Mouse (Mus musculus): ENCODE results near the gene Insig1. TPM values are rescaled to one million over a fixed set of nuclear protein-coding genes. Genes with fewer than 3 reads are reported as not detected.

The Insig1 gene
- polyA plus RNA-seq, 1 experiment from 2014 or later = 222 TPM

DNA sequence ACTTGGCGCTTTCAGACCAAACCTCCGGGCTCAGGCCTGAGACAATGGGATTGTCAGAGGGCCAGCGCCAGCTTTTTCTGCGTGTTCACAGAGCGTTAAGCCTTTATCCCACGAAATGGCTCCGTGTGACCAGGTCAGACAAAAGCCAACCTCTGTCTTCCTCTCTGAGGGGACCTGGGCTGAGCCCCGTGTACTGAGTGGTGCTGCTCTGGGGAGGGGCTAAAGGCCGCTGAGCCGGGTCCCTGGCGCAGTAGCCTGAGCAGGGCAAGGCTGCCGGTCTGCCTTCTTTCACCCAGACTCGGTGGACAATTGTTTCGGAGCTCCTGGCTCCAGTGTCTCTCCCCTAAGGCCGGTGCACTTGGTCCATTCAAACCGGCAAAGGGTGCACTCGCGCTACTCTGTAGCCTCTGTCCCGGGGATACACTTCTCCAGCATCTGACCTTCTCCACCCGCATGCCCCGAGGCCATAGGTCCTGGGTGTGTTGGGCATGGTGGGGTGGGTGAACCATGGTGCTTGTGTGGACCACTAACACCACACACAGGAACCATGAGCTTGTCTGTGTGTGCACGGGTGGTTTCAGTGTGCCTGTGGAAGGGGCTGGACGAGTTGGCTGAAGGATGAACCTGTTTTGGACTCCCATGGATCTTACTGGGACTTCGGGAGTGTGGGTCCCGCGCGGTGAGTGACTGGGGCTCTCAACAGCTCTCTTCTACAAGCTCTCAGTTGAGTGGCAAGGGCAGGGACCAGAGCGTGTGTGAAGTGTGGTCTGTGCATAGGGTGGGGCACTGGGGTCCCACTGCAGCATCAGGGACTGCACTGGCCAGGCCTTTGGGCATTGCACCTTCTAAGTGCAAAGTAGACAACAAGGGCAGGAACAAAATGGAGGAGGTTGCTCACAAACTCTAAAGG lies 53.4 kb downstream of the Insig1 start:
- no peak overlapping the region for H3K27ac ChIP-seq
- H3K27me3 ChIP-seq (replicated peaks) = peaks cover 86% of the 10 kb centered on the region
- no peak overlapping the region for H3K4me3 ChIP-seq (replicated peaks)
- no peak for ATAC-seq
- no peaks in the 10 kb centered on the region for H3K36me3 ChIP-seq
- no peak overlapping the region for H3K9ac ChIP-seq
- 0 out of 2 replicates have a peak, but pooled peaks cover 3% of the 10 kb centered on the region for H3K4me1 ChIP-seq (replicated peaks)
- 6% methylated on average over 28 of the region's 28 CpGs for WGBS
- no peaks in the 10 kb centered on the region for H3K9me3 ChIP-seq
- no peak overlapping the region for H3K4me2 ChIP-seq (replicated peaks)

Other genes with a start within 250 kb of the Insig1 start
- gene Htr5a, start 229.2 kb upstream of the Insig1 start, polyA plus RNA-seq (2015; fragmentation: Nextera tagmentation; extraction: Ambion mirVana) = 0.03 TPM in 1 of 2 replicates, not detected in the other
- not detected in 2 replicates for gene En2, start 94.3 kb downstream of the Insig1 start, polyA plus RNA-seq (2015; fragmentation: Nextera tagmentation; extraction: Ambion mirVana)
- gene Cnpy1, start 174.4 kb downstream of the Insig1 start, polyA plus RNA-seq (2015; fragmentation: Nextera tagmentation; extraction: Ambion mirVana) = 0.48 and 0.54 TPM in 2 replicates
- 9.9 and 10.0 TPM in 2 replicates for gene Rbm33, start 245.8 kb downstream of the Insig1 start, polyA plus RNA-seq (2015; fragmentation: Nextera tagmentation; extraction: Ambion mirVana)